Mouse (Mus musculus): ENCODE results near the gene Kctd15. TPM values are rescaled to one million over a fixed set of nuclear protein-coding genes. Genes with fewer than 3 reads are reported as not detected.

Kctd15 gene
- polyA plus RNA-seq, 1 experiment from 2014 or later, result 45.0 TPM

DNA sequence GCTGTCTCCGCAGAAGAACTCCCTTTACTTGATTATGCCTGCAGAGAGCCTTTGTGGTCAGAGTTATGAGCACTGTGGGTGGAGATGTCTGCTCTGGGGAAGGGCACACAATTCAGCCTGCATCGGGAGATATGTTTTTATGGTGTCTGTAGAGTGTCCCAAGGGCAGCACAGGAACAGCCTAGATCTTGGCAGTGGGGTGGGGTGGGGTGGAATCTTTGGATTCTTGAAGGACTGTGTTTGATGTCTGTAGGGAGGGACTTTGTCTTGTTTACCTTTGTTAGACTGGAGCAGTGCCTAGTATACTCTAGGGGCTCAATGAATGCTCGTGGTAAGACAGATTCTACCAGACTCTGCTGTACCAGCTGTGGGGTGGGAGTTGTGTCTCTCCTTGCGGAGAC, 28.6 kb upstream of the Kctd15 start:
- no peak overlapping the region for H3K4me3 ChIP-seq
- no peaks in the 10 kb centered on the region for H3K9me3 ChIP-seq
- H3K4me1 ChIP-seq (replicated peaks), result peaks cover 51% of the 10 kb centered on the region
- no peak overlapping the region for H3K27ac ChIP-seq
- no peak for DNase-seq (ENCODE audit: low spot score)
- H3K36me3 ChIP-seq, result no peaks in the 10 kb centered on the region
- no peaks in the 10 kb centered on the region; the same call in none of the 2 replicates for H3K27me3 ChIP-seq (ENCODE audit: insufficient read depth, poor library complexity, severe bottlenecking)
- 79% methylated on average over 4 of the region's 4 CpGs for WGBS

DNA sequence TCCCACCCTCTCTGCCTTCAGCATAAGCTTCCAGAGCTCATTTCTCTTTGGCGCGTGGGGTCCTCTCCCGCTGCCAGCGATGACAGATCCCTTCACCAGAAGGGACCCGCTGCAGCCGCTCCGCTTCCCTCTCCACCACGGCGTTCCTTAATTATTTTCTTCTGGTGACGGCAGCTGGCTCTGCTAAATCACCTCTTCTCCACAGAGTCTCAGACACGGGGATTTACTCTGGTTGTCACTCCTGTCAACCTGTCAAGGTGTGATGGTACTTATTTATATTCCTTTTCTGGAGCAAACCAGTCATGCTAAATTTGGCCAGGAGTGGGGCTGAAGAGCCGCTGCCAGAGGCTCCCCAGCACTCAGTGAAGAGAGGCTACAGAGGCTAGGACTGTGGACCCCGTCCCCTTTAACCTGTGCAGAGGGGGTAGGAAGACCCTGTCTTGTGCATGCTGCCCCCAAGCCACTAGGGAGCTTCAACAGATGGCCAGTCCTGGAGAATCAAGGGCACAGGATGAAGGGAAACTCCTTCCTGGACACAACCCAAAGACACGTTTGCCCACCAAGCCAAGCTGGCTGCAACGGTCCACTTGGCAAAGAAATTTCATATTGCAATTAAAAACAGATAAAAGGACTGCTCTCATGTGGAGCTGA, 24.4 kb upstream of the Kctd15 start:
- Histone ChIP-seq H3K4me1 (replicated peaks) (peaks cover 24% of the 10 kb centered on the region), H3K4me3 (no peak overlapping the region), H3K36me3 (no peaks in the 10 kb centered on the region), H3K27me3 (ENCODE audit: insufficient read depth, poor library complexity, severe bottlenecking) (peaks cover 2% of the 10 kb centered on the region), H3K27ac (no peak overlapping the region), H3K9me3 (no peaks in the 10 kb centered on the region)
- no peak for DNase-seq (ENCODE audit: low spot score)
- 63% methylated on average over 15 of the region's 15 CpGs for WGBS

DNA sequence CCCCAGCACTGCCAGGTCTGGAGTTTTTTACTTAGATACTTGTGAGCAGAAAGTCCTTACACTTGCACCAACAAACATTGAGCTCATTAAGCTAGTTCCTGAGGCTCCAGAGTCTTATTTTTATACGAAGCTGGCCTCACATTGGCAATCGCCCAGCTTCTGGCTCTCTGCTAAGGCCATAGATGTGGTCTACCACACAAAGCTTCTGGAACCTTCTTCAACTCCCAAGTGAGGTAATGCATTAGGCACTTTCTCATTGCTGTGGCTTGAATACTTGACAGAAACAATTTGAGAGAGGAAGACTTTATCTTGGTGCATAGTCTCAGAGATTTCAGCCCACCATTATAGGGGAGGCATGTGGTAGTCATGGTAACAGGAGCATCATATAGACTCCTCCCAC, 23.4 kb upstream of the Kctd15 start:
- peaks cover 13% of the 10 kb centered on the region for H3K27me3 ChIP-seq (ENCODE audit: insufficient read depth, poor library complexity, severe bottlenecking)
- H3K36me3 ChIP-seq, result no peaks in the 10 kb centered on the region
- H3K27ac ChIP-seq, result no peak overlapping the region
- no peak for DNase-seq (ENCODE audit: low spot score)
- peaks cover 26% of the 10 kb centered on the region for H3K4me1 ChIP-seq (replicated peaks)
- H3K9me3 ChIP-seq, result no peaks in the 10 kb centered on the region
- 83% methylated on average over 2 of the region's 2 CpGs for WGBS
- H3K4me3 ChIP-seq, result no peak overlapping the region

- DNase-seq (ENCODE audit: low spot score), result peak; percentile 82
- Histone ChIP-seq H3K27me3 (ENCODE audit: insufficient read depth, poor library complexity, severe bottlenecking) (peaks cover 41% of the 10 kb centered on the region), H3K27ac (0 out of 2 replicates have a peak overlapping the region, but pooled peaks have one; percentile 8), H3K4me3 (peak overlapping the region; percentile 41), H3K4me1 (replicated peaks) (peaks cover 33% of the 10 kb centered on the region), H3K36me3 (no peaks in the 10 kb centered on the region), H3K9me3 (no peaks in the 10 kb centered on the region)
- WGBS, result 7% methylated on average over 33 of the region's 33 CpGs
Measured at GRCm38 (mm10) chr7:34675831-34676514, 19.4 kb upstream of the Kctd15 start.

GRCm38 (mm10) chr7:34675120-34675790, 18.7 kb upstream of the Kctd15 start:
- peaks cover 28% of the 10 kb centered on the region for H3K4me1 ChIP-seq (replicated peaks)
- 14% methylated on average over 42 of the region's 42 CpGs for WGBS
- H3K36me3 ChIP-seq, result no peaks in the 10 kb centered on the region
- H3K9me3 ChIP-seq, result no peaks in the 10 kb centered on the region
- DNase-seq (ENCODE audit: low spot score), result no peak
- H3K4me3 ChIP-seq, result peak overlapping the region; percentile 41
- H3K27ac ChIP-seq, result 0 out of 2 replicates have a peak overlapping the region, but pooled peaks have one; percentile 8
- peaks cover 41% of the 10 kb centered on the region for H3K27me3 ChIP-seq (ENCODE audit: insufficient read depth, poor library complexity, severe bottlenecking)

DNA sequence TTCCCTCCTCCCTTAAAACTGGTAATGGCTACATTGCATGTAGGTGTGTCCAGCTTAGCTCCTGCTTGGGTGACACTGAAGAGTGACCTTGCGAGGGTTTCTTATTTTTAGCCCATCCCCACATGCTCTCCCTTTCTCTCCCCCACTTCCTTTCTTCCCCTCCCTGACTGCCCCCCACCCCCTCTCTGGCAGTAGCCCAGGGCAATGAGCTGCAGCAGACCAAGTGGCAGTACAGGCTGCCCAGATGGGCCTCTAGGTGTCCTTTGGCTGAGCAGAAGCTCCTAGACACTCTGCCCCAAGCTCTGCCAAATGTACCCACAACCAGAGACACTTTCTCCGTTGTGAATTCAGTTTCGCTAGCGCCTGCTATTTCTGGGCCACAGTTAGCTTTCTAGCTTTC, 16.4 kb upstream of the Kctd15 start:
- 76% methylated on average over 4 of the region's 4 CpGs for WGBS
- Histone ChIP-seq H3K27me3 (ENCODE audit: insufficient read depth, poor library complexity, severe bottlenecking) (peaks cover 41% of the 10 kb centered on the region), H3K36me3 (no peaks in the 10 kb centered on the region), H3K4me1 (replicated peaks) (peaks cover 41% of the 10 kb centered on the region), H3K4me3 (no peak overlapping the region), H3K9me3 (no peaks in the 10 kb centered on the region), H3K27ac (no peak overlapping the region)
- no peak for DNase-seq (ENCODE audit: low spot score)

GRCm38 (mm10) chr7:34671911-34672310, 15.4 kb upstream of the Kctd15 start:
- DNase-seq (ENCODE audit: low spot score), result peak; percentile 90
- Histone ChIP-seq H3K36me3 (no peaks in the 10 kb centered on the region), H3K27ac (no peak overlapping the region), H3K4me1 (replicated peaks) (peaks cover 41% of the 10 kb centered on the region), H3K27me3 (ENCODE audit: insufficient read depth, poor library complexity, severe bottlenecking) (peaks cover 41% of the 10 kb centered on the region), H3K9me3 (no peaks in the 10 kb centered on the region), H3K4me3 (no peak overlapping the region)
- whole genome bisulfite sequencing, result 2% methylated on average over 6 of the region's 6 CpGs

DNA sequence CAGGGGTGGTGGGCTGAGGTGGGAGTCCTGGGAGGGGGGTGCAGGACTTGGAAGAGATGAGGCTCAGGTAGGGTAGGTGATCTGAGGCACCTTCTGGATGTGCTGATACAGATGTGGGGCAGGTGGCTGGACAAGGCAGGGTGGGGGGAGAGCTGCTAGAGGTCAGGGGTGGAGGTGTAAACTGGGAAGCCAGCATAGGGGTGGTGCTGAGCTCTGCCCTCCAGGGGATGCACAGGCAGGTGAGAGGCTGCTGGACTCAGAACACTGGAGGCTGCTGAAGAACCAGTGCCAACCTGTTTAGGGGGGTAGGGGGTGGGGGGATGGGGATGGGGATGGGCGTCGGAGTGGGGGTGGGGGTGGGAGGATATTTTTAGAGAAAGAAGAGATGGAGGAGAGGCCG, 14.2 kb upstream of the Kctd15 start:
- Histone ChIP-seq H3K27ac (no peak overlapping the region), H3K4me1 (replicated peaks) (peaks cover 31% of the 10 kb centered on the region), H3K27me3 (ENCODE audit: insufficient read depth, poor library complexity, severe bottlenecking) (peaks cover 37% of the 10 kb centered on the region), H3K4me3 (no peak overlapping the region), H3K36me3 (no peaks in the 10 kb centered on the region), H3K9me3 (no peaks in the 10 kb centered on the region)
- DNase-seq (ENCODE audit: low spot score), result no peak
- whole genome bisulfite sequencing, result 83% methylated on average over 3 of the region's 3 CpGs

DNA sequence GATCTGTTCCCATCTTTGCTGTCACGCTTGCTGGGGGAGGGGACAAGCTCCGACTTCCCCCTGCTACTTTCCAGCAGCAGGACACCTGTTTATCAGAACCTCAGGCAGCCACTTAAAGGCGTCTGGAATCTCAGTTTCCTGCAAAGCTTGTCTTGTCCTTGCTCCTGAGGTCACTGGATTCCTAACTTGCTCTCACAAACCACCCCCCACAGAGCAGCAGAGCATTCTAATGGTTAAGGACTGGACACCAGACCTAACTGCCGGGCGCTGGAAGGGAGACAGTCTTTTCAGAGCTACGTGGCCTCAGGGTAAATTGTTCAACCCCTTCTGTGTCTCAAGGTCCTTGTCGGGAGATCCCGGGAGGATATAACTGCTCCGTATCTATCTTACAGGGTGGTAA, 12.8 kb upstream of the Kctd15 start:
- 18% methylated on average over 9 of the region's 9 CpGs for WGBS

DNA sequence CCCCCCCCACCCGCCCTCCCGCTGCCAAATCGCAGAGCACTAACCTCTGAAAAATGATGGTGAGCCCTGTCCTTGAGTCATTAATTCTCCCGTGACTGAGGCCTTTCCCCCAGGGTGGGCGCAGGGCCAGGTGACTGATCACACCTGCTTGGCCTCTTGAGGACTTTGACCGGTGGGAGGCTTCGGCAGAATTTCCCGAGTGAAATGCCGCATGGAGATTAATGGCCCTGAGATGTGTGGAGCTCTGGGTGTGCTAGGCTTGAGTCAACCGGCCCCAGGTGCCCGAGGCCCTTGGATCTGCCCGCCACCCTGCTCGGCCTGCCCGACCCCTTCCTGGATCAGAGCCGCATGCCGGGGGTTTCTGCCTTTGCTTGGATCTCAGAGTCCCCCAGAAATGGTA, 11.3 kb upstream of the Kctd15 start:
- Histone ChIP-seq H3K9me3 (no peaks in the 10 kb centered on the region), H3K27ac (no peak overlapping the region), H3K36me3 (no peaks in the 10 kb centered on the region), H3K4me1 (replicated peaks) (peaks cover 17% of the 10 kb centered on the region), H3K4me3 (no peak overlapping the region), H3K27me3 (ENCODE audit: insufficient read depth, poor library complexity, severe bottlenecking) (peaks cover 11% of the 10 kb centered on the region)
- DNase-seq (ENCODE audit: low spot score), result no peak
- WGBS, result 85% methylated on average over 16 of the region's 16 CpGs

More for the DNA sequence above, 12.8 kb upstream of the Kctd15 start:
- H3K4me3 ChIP-seq, result no peak overlapping the region
- peaks cover 23% of the 10 kb centered on the region for H3K27me3 ChIP-seq (ENCODE audit: insufficient read depth, poor library complexity, severe bottlenecking)
- no peak for DNase-seq (ENCODE audit: low spot score)
- no peaks in the 10 kb centered on the region for H3K36me3 ChIP-seq
- H3K27ac ChIP-seq, result no peak overlapping the region
- peaks cover 17% of the 10 kb centered on the region for H3K4me1 ChIP-seq (replicated peaks)
- H3K9me3 ChIP-seq, result no peaks in the 10 kb centered on the region

DNA sequence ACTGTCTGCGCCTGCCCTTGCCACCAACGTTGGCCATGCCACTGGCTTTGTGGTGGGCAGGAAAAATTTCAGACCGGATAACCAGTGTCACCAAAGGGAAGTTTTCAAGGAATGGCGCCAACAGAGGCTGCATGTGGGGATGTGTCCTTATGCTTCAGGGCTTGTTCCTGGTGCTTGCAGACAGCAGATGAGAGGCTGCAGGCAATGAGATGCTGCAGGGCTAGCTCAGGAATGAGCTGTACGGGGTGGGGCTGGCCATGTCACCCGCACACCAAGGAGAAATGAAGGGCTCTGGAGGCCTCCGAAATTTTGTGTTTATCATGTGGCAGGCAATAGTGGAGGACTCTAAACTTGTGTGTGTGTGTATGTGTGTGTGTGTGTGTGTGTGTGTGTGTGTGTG, 6.6 kb upstream of the Kctd15 start:
- peaks cover 21% of the 10 kb centered on the region for H3K4me1 ChIP-seq (replicated peaks)
- 0 out of 2 replicates have a peak, but pooled peaks cover 3% of the 10 kb centered on the region for H3K27me3 ChIP-seq (ENCODE audit: insufficient read depth, poor library complexity, severe bottlenecking)
- WGBS, result 51% methylated on average over 7 of the region's 7 CpGs
- no peak for DNase-seq (ENCODE audit: low spot score)
- H3K27ac ChIP-seq, result no peak overlapping the region
- H3K36me3 ChIP-seq, result no peaks in the 10 kb centered on the region
- no peaks in the 10 kb centered on the region for H3K9me3 ChIP-seq
- H3K4me3 ChIP-seq, result no peak overlapping the region

DNA sequence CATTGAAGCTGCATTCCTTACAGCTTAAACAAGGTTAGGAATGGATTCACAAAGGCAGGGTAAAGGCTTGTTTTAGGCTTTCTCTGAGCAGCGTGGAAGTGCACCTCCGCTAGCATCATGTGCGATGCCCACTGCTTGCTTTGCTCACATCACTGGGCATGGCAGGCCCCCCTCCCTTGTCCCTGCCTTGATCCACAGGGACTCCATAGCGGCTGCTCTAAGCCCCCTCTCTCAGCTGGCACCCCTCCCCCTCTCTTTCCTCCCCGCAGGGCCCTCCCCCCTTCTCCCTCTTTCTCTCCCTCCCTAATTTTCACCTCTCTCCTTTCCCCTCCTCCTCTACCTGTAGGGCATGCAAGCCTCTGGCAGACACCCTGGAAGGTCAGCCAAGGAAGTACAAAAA, 5.7 kb upstream of the Kctd15 start:
- no peak overlapping the region for H3K4me3 ChIP-seq
- 16% methylated on average over 5 of the region's 5 CpGs for WGBS
- peaks cover 21% of the 10 kb centered on the region for H3K4me1 ChIP-seq (replicated peaks)
- no peak for DNase-seq (ENCODE audit: low spot score)
- no peak overlapping the region for H3K27ac ChIP-seq
- no peaks in the 10 kb centered on the region for H3K9me3 ChIP-seq
- 0 out of 2 replicates have a peak, but pooled peaks cover 3% of the 10 kb centered on the region for H3K27me3 ChIP-seq (ENCODE audit: insufficient read depth, poor library complexity, severe bottlenecking)
- H3K36me3 ChIP-seq, result no peaks in the 10 kb centered on the region

Measured in hindbrain, embryonic 10.5 days (tissue).